Mouse (Mus musculus) G1E (cell line): ENCODE results near the gene Rtn4rl1.

ENCODE experiments used
- CTCF ChIP-seq: IDR thresholded peaks from 2 replicates; pipeline ENCODE4 v1.5.1; 2012; ENCODE audit warnings: low read depth, low read length, inconsistent platforms, mixed read lengths
- GATA1 ChIP-seq: IDR thresholded peaks from 2 replicates; pipeline ENCODE4 v1.6.1; 2012; ENCODE audit warnings: borderline replicate concordance, low read length, inconsistent platforms, mixed read lengths
- GATA2 ChIP-seq: IDR thresholded peaks from 2 replicates; pipeline ENCODE4 v1.6.1; 2012; ENCODE audit warnings: low read depth, low read length, inconsistent platforms, borderline replicate concordance
- POLR2AphosphoS5 ChIP-seq: IDR thresholded peaks from 2 replicates; pipeline ENCODE4 v1.6.1; 2012; ENCODE audit warnings: low read depth, low read length, inconsistent platforms; ENCODE audit not compliant: insufficient replicate concordance
- TAL1 ChIP-seq: conservative IDR thresholded peaks from 2 replicates; pipeline ENCODE4 v1.6.1; 2012; ENCODE audit warnings: low read depth, low read length, inconsistent platforms, mixed read lengths

DNA sequence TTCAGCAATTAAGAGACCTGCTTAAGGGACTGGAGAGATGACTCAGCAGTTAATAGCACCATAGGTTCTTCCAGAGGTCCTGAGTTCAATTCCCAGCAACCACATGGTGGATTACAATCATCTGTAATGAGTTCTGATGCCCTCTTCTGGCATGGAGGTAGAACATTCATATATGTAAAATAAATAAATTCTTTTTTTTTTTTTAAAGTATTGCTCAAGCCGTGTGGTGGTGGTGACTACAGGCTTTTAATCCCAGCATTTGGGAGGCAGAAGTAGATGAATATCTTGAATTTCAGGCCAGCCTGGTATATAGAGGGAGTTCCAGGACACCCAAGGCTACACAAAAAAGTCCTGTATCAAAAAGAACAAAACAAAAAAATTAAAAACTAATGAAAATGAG is 43.2 kb upstream of the Rtn4rl1 start:
- TF ChIP-seq CTCF (no peak), GATA1 (no peak), POLR2AphosphoS5 (no peak), TAL1 (no peak), GATA2 (no peak)
